Mouse (Mus musculus) adrenal gland, postnatal 4 days (tissue): ENCODE measurements around the gene Ak5. TPM values are rescaled to one million over a fixed set of nuclear protein-coding genes. Genes with fewer than 3 reads are reported as not detected.
"Not testable (repeated sequence)": the region's sequence is repeated elsewhere in the genome, so short reads cannot be mapped to it uniquely, and the experiment has no call there.

Source experiments
- DNase-seq, 2 experiments: peaks; one replicate each; pipeline ENCODE4 v3.0.0; 2021 to 2022; ENCODE audit warnings: low spot score in 2 of 2, mixed read lengths in 2 of 2
- long read RNA-seq, 2 experiments: library from polyadenylated mRNA; stranded (forward); transcript quantifications; one replicate each; pipeline ENCODE4 v2.0.0; 2021
- total RNA-seq, 2 experiments: library from RNA; stranded (reverse); gene quantifications; 2 replicates each; pipeline ENCODE4 v1.2.3; 2021

Gene Ak5
- total RNA-seq = 1 to 10 TPM; 4.6 to 5.2 TPM
- long read RNA-seq, experiment 1, transcript Ak5-201 (14 exons, 3,323 nt) = major isoform, 7 of 13 reads
- long read RNA-seq, experiment 1, partial matches to known transcripts = 2 of 13 reads
- long read RNA-seq, experiment 1, other reads (novel, unspliced or antisense) = 4 of 13 reads
- long read RNA-seq, experiment 2, transcript Ak5-201 (14 exons, 3,323 nt) = major isoform, 6 of 14 reads
- long read RNA-seq, experiment 2, partial matches to known transcripts = 2 of 14 reads
- long read RNA-seq, experiment 2, other reads (novel, unspliced or antisense) = 6 of 14 reads

DNA sequence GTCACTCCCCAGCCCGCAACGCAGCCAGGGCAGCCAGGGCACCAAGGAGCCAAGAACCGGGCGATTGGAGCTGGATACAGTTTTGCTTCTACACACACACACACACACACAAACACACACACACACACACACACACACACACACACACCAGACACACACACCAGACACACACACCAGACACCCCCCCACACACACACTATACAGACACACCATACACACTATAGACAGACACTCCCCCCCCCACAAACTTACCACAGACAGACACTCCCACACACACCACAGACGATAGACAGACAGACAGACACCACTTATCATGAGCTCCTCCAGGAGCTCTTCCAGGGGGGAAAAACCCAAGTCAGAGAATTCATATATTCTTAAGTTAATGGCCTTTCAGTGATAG, at the start of gene Ak5:
Gene Ak5, minus strand, starts transcription at position 122 of the 400 bp plus-strand sequence.
- DNase-seq = no peak

DNA sequence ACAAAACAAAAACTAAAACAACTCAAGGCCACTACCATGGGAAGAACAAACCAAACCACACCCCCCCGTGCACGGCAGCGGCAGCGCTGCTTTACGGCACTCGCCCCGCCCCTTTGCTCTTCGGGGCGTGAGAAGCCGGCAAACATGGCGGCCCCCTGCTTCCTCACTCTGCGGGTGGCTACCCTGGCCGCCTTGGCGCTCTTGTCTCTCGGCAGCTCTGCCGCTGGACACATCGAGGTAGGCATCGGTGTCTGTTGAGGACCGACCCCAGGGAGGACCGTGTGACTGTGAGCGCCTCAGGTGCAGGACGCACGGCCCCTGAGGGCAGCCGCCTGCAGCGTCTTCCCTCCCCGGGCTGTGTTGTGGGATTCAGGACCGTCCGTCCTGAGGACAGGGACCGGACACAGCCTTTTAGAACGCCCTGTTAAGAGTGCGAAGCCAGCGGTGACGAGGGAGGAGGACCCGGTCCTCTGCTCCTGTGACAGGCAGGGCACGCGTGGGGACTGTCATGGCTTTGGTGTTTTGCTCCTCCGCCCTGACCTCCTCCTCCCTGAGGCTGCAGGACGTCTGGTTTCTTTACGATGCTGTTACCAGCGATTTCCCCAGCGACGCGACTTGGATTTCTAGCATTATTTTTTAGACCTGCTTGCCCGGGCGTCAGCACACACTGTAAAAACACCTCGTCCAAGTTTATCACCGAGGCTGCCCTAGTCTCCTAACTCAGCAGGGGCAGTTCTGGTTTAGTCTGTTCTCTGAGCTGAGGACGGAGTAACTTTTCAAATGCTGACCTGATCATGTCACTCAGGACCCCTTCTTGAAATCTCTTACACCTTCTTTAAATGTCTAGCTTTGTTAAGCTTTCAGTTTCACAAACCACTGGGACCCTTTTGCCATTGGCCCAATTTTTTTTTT, 46.1 kb upstream of the Ak5 start, which contains the start of gene Pigk:
Gene Pigk, plus strand, starts transcription at position 110 of the 912 bp plus-strand sequence.
- peak; percentile 85 for DNase-seq

- DNase-seq = no peak
Observed at GRCm38 (mm10) chr3:152712957-152713356, 44.8 kb upstream of the Ak5 start.

DNA sequence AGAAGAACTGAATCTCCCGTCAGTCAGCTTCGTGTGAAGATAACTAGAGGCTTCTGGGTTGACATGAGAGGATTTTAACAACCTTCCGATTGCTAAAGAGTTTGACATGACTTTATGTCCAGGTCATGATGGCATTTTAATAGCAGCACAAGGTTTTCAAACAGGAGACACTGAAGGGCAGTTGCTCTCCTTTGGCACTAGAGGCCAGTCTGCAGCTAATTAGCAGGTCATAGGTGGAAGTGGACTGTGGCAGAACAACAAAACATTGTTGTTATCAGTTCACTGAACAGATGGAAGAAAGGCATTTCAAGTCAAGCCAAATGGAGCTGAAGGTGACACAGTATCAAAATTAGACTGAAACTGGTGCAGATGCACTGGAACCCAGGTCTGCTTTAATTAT, 41.8 kb upstream of the Ak5 start:
- DNase-seq = no peak

GRCm38 (mm10) chr3:152707321-152707823, 39.2 kb upstream of the Ak5 start:
- DNase-seq = no peak

DNA sequence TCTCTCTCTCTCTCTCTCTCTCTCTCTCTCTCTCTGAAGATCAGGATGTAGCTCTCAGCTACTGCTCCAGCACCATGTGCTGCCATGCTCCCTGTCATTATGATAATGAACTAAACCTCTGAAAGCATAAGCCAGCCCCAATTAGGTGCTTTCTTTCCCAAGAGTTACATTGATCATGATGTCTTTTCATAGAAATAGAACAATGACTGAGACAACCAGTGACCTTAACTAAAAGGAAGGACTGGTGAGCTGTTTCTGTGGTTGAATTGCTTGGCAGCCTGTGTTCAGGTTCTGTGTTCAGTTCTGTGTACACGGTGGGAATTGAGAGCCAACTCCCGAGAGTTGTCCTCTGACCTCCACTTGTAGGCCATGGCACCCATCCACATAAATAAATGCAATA, 38.7 kb upstream of the Ak5 start:
- DNase-seq = no peak

DNA sequence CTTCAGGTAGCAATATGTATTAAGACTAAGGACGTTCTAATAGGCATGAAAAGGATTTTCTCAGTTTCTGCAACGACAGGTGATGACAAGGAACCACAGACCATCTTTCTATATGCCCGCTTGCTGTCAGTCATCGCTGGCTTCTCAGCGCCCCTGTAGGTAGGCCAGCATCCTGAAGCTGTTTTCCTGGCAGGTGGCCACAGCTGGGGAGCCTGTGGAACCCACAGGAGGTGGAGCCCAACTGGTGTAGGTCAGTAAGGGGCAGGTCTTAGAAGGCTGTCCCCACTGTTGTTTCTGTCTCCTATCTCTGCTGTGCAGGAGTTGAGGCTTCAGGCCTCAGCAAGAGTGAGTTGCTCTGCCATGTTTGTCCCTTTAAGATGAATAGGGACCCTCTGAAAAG, 37.7 kb upstream of the Ak5 start:
- no peak for DNase-seq

DNA sequence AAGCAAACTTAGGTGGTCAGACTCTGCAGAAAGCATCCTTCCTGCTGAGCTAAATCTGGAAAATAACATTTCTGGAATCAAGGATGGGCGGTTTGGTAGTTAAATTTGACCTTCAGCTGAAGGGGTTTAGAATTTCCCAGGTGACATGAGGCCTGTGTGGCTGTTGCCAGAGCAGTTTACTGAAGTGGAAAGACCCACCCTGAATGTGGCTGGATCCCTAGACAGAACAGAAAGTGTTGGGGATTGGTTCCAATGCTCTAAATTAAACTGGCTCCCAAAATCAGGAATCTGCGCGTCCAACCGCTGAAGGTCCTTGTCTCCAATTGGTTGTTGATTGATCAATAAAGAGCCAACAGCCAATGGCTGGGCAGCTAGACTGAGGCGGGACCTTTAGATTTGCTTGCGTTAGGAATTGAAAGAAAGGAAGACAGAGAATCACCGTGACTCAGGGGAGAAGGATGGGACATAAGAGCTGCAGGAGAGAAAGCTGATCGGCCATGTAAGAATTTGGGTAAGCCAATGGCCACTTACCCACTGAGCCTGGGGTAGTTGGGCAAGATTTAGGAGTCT, 34.2 kb upstream of the Ak5 start:
- no peak for DNase-seq

DNA sequence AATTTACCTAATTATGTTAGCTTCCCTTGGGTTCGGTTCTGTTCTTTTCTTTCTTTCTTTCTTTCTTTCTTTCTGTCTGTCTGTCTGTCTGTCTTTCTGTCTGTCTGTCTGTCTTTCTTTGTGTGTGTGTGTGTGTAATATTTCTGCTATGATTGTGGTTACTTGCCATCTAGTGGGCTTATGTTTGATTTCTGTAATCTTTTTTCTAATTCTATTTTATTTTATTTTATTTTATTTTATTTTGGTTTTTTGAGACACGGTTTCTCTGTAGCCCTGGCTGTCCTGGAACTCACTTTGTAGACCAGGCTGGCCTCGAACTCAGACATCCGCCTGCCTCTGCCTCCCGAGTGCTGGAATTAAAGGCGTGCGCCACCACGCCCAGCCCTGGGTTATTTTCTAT, 33.4 kb upstream of the Ak5 start:
- not testable (repeated sequence) for DNase-seq

- no peak for DNase-seq
Observed at GRCm38 (mm10) chr3:152699261-152699660, 31.1 kb upstream of the Ak5 start.

DNA sequence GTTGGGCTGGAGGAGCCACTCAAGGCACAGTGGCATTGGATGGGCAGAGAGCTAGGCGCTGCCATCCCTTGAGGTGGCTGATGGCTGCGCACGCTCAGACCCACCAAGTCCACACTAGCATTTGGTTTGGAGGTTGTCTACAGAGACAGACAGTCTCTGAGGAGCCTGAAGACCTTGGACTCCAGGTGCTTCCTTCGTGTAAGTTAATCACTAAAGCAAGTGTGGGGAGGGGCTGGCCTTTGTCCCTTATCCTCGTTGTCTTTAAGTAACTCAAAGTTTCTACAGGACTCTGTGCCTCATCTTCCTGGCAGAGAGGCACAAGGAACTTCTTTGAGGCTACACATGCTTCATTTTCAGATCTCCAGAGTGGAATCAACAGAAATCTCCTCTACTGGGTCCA, 29.9 kb upstream of the Ak5 start:
- no peak for DNase-seq

GRCm38 (mm10) chr3:152694950-152695349, 26.8 kb upstream of the Ak5 start:
- no peak for DNase-seq

DNA sequence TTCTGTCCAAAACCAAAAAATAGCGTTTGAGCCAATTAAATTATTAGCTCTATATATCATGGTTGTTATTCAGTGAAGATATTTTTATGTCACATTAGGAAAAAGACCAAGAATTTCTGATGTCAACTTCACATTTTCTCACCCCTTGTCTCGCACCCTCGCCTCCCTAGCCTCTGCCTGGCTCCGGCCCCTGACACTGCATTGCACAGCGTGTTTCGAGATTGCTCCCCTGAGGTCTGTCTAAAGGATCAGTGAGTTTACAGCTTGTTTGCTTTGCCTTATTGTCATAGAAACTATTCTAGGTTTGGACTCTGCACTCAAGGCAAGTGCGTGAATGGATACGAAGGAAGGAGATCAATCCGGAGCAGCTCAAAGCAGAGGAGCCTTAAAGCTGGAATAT, 20.9 kb upstream of the Ak5 start:
- DNase-seq = no peak

DNA sequence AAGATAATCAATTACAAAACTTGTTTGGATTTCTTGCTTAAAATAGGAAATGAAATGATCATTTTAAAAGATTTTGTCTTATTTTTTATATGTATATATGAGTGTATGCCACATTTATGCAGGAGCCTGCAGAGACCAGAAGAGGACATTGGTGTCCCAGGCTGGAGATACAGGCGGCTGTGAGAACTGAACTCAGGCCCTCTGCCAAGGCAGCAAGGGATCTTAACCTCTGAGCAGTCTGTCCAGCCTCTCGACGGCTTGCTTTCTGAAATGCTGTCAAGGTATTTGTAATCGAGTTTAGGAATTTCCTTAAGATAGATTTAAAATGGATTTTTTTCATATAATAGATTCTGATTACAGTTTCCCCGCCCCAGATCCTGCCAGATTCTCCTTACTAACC, 20.4 kb upstream of the Ak5 start:
- no peak for DNase-seq

DNA sequence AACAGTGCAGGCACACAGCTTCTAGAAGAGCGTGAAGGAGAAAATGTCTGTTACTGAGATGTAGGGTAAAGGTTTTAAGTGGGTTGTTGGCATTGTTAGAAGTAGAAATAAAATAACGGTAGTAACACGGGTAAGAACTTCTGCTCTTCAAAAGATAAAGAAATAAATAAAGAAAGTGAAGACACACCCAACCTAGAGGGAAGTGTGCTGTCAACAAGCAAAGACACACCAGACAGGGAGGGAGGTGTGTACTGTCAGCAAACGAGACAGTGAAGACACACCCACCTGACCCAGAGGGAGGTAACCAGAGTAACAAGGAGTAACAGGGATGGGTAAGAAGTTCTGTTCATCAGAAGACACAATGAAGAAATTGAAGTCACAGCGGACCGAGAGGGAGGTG, 6.5 kb upstream of the Ak5 start:
- no peak for DNase-seq

DNA sequence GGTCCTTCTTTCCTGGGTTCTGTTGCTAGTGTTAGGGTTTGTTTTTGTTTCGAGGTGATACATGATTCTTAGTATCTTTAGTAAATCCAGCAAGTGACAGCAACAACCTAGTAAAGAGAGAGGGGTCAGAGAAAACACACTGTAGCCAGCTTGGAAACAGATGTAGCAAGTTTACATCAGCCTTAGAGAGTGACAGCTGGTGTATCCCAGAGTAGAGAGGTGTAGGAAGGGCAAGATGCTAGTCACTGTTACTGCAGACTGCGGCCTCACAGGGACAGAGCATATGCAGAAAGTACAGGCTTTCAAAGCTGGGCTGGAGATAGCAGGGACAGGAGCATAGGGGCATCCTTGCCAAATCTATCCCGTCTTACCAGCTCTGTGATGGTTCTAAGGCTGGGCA, 1.6 kb upstream of the Ak5 start:
- DNase-seq = no peak

GRCm38 (mm10) chr3:152668793-152669192, 633 bp upstream of the Ak5 start:
- DNase-seq = no peak

DNA sequence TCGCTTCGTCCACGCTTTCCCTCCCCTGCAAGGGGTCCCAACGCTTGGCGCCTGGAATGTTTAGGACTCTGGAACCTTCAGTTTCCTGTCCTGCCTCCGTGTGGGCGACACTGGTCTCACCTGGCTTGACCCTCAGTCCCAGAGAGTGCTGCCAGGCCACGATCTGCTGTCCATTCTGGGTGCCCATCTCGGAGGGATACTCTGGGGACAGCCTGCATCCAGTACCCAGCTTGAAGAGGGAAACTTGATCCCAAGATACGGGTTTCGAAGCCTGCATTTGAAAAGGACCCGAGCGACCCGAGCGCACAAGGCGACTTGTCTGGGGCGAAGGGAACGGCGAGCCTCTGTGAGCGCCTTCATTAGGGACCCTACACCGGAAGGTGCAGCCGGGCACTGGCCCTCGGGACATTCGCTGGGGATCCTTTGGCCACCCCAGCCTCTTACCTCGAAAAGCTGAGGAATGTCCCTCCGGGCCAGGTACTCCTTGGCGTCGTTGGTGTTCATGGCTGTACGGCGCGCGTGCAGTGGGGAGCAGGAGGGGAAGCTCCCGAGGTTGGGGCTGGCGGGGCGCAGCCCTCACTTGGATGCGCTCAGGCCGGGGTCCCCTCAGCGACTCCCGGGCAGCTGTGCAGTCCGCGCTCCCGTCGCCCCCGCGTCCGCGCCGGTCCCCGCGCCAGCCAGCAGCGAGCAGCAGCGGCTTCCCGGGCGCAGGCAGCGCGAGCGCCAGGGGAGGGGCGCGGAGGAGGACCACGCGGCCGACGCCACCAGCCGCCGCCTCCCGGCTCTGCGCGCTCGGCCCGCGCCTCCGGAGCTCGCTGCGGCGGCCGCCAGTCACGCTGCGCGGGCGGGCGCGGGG, 576 bp downstream of the Ak5 start:
- no peak for DNase-seq

GRCm38 (mm10) chr3:152666991-152667355, 1.2 kb downstream of the Ak5 start:
- no peak for DNase-seq

GRCm38 (mm10) chr3:152658592-152658991, 9.6 kb downstream of the Ak5 start:
- DNase-seq = no peak

- no peak for DNase-seq
Observed at GRCm38 (mm10) chr3:152651991-152652390, 16.2 kb downstream of the Ak5 start.
